Comparison of ENCODE assay signal across 8 mouse cellular contexts in genomic region chr10:7664027-7664526, GRCm38 (mm10). TPM values are rescaled to one million over a fixed set of nuclear protein-coding genes. Genes with fewer than 3 reads are reported as not detected.
DNase-seq lines count a peak whose midpoint lies in the region; ATAC-seq and TF ChIP-seq lines count a peak whose summit lies in the region.

No protein-coding gene starts in this region.

- H3K27ac ChIP-seq in kidney, postnatal 0 days = peak overlapping the region; percentile 97
- no peak overlapping the region for H3K27ac ChIP-seq in embryonic facial prominence, embryonic 11.5 days (replicated peaks; ENCODE audit: low read depth, low read length)
- H3K27ac ChIP-seq in intestine, postnatal 0 days (ENCODE audit: low read depth, low read length) = peak overlapping the region; percentile 94; the same call in 1 of the 2 replicates
- peak overlapping the region; percentile 92 for H3K27ac ChIP-seq in neural tube, embryonic 14.5 days (ENCODE audit: low read depth, low read length)

- peak overlapping the region; percentile 74 for H3K4me3 ChIP-seq in kidney, postnatal 0 days (replicated peaks; ENCODE audit: low read depth, low read length)
- peak overlapping the region; percentile 82 for H3K4me3 ChIP-seq in embryonic facial prominence, embryonic 11.5 days (ENCODE audit: low read depth, low read length)
- H3K4me3 ChIP-seq in intestine, postnatal 0 days (ENCODE audit: low read depth, low read length) = peak overlapping the region; percentile 83
- H3K4me3 ChIP-seq in neural tube, embryonic 14.5 days (ENCODE audit: low read depth, low read length) = peak overlapping the region; percentile 94

- H3K27me3 ChIP-seq in kidney, postnatal 0 days (ENCODE audit: insufficient read depth, low read length) = no peaks in the 10 kb centered on the region
- no peaks in the 10 kb centered on the region for H3K27me3 ChIP-seq in embryonic facial prominence, embryonic 11.5 days (ENCODE audit: control insufficient read depth, insufficient read depth, low read length)
- H3K27me3 ChIP-seq in intestine, postnatal 0 days (replicated peaks; ENCODE audit: control insufficient read depth, insufficient read depth, low read length) = no peaks in the 10 kb centered on the region
- no peaks in the 10 kb centered on the region for H3K27me3 ChIP-seq in neural tube, embryonic 14.5 days (ENCODE audit: control insufficient read depth, insufficient read depth, low read length)

- no peaks in the 10 kb centered on the region for H3K36me3 ChIP-seq in kidney, postnatal 0 days (ENCODE audit: insufficient read depth, low read length)
- H3K36me3 ChIP-seq in embryonic facial prominence, embryonic 11.5 days (replicated peaks; ENCODE audit: control insufficient read depth, insufficient read depth, low read depth, low read length) = no peaks in the 10 kb centered on the region
- H3K36me3 ChIP-seq in intestine, postnatal 0 days (ENCODE audit: control insufficient read depth, insufficient read depth) = no peaks in the 10 kb centered on the region
- no peaks in the 10 kb centered on the region for H3K36me3 ChIP-seq in neural tube, embryonic 14.5 days (ENCODE audit: control insufficient read depth, insufficient read depth, low read length)

- H3K9ac ChIP-seq in kidney, postnatal 0 days (ENCODE audit: low read depth, low read length) = peak overlapping the region; percentile 91; the same call in 1 of the 2 replicates
- peak overlapping the region; percentile 89 for H3K9ac ChIP-seq in embryonic facial prominence, embryonic 11.5 days (replicated peaks; ENCODE audit: low read length)
- peak overlapping the region; percentile 67; the same call in 1 of the 2 replicates for H3K9ac ChIP-seq in intestine, postnatal 0 days (ENCODE audit: low read depth, low read length)
- H3K9ac ChIP-seq in neural tube, embryonic 14.5 days (replicated peaks; ENCODE audit: low read depth, low read length) = peak overlapping the region; percentile 84; the same call in 1 of the 2 replicates

- no peak for ATAC-seq in kidney, postnatal 0 days (replicated peaks; ENCODE audit: low FRiP score, low read depth)
- no peak for ATAC-seq in embryonic facial prominence, embryonic 11.5 days (replicated peaks; ENCODE audit: insufficient number of reproducible peaks, low FRiP score, low TSS enrichment, low read depth)
- ATAC-seq in intestine, postnatal 0 days = no peak
- no peak for ATAC-seq in neural tube, embryonic 14.5 days (ENCODE audit: low read depth)

- peak overlapping the region; percentile 90 for H3K4me2 ChIP-seq in kidney, postnatal 0 days (ENCODE audit: low read length)
- H3K4me2 ChIP-seq in embryonic facial prominence, embryonic 11.5 days (ENCODE audit: low read depth, low read length) = peak overlapping the region; percentile 80
- peak overlapping the region; percentile 78 for H3K4me2 ChIP-seq in intestine, postnatal 0 days (replicated peaks; ENCODE audit: low read depth)
- H3K4me2 ChIP-seq in neural tube, embryonic 14.5 days (ENCODE audit: low read depth, low read length) = peak overlapping the region; percentile 88

- DNase-seq in kidney, postnatal 0 days (ENCODE audit: low spot score) = no peak
- DNase-seq in kidney, postnatal 14 days = no peak
- no peak for DNase-seq in embryonic facial prominence, embryonic 11.5 days (ENCODE audit: low spot score)
- no peak for DNase-seq in cerebellum, adult 11 months
- no peak for DNase-seq in retina, embryonic 14.5 days (ENCODE audit: low spot score)
- no peak for DNase-seq in adrenal gland, adult 2 months

- 55% methylated on average over 6 of the region's 6 CpGs for WGBS in kidney, postnatal 0 days
- WGBS in embryonic facial prominence, embryonic 11.5 days = 68% methylated on average over 6 of the region's 6 CpGs
- 47% methylated on average over 6 of the region's 6 CpGs for WGBS in intestine, postnatal 0 days
- 73% methylated on average over 6 of the region's 6 CpGs for WGBS in neural tube, embryonic 14.5 days

- peaks cover 5% of the 10 kb centered on the region; the same call in 1 of the 2 replicates for H3K4me1 ChIP-seq in kidney, postnatal 0 days (replicated peaks; ENCODE audit: insufficient read depth, low read length)
- H3K4me1 ChIP-seq in embryonic facial prominence, embryonic 11.5 days (ENCODE audit: control insufficient read depth, insufficient read depth, low read length) = no peaks in the 10 kb centered on the region
- no peaks in the 10 kb centered on the region; the same call in none of the 2 replicates for H3K4me1 ChIP-seq in intestine, postnatal 0 days (replicated peaks; ENCODE audit: control insufficient read depth, insufficient read depth, low read length)
- peaks cover 15% of the 10 kb centered on the region for H3K4me1 ChIP-seq in neural tube, embryonic 14.5 days (ENCODE audit: control insufficient read depth, insufficient read depth, low read length)

- H3K9me3 ChIP-seq in kidney, postnatal 0 days (replicated peaks; ENCODE audit: low read length) = no peaks in the 10 kb centered on the region
- H3K9me3 ChIP-seq in embryonic facial prominence, embryonic 11.5 days (replicated peaks; ENCODE audit: control insufficient read depth, low read length) = no peaks in the 10 kb centered on the region
- H3K9me3 ChIP-seq in intestine, postnatal 0 days (ENCODE audit: control insufficient read depth) = no peaks in the 10 kb centered on the region
- H3K9me3 ChIP-seq in neural tube, embryonic 14.5 days (ENCODE audit: control insufficient read depth, low read length) = no peaks in the 10 kb centered on the region

- TF ChIP-seq CTCF in kidney, postnatal 0 days (IDR thresholded peaks at IDR 0.05; ENCODE audit: low read depth) = no peak
- TF ChIP-seq CTCF in intestine, postnatal 0 days (IDR thresholded peaks at IDR 0.05; ENCODE audit: low read depth) = no peak

RNA-seq across cellular contexts. Expression of gene Nup43, which starts 3.2 kb away (rescaled TPM):
- polyA plus RNA-seq in kidney, postnatal 0 days (2015; fragmentation: Nextera tagmentation; extraction: Ambion mirVana) = 32.7 and 36.1 TPM in 2 replicates
- polyA plus RNA-seq in embryonic facial prominence, embryonic 11.5 days (2014; fragmentation: Nextera tagmentation; extraction: Ambion mirVana) = 73.5 and 84.4 TPM in 2 replicates
- polyA plus RNA-seq in intestine, postnatal 0 days (2015; fragmentation: Nextera tagmentation; extraction: Ambion mirVana) = 11.4 and 14.2 TPM in 2 replicates
- 26.7 and 28.0 TPM in 2 replicates for polyA plus RNA-seq in neural tube, embryonic 14.5 days (2014; fragmentation: Nextera tagmentation; extraction: Ambion mirVana)
- total RNA-seq in adrenal gland, adult 2 months (2021) = 10 to 100 TPM; 10.5 to 10.8 TPM
- polyA plus RNA-seq in adrenal gland, adult 2 months (2012; rRNA removed) = 1.2 and 2.7 TPM in 2 replicates

RNA-seq across cellular contexts. Expression of gene Pcmt1, which starts 16.9 kb away (rescaled TPM):
- 94.2 and 106 TPM in 2 replicates for polyA plus RNA-seq in kidney, postnatal 0 days (2015; fragmentation: Nextera tagmentation; extraction: Ambion mirVana)
- polyA plus RNA-seq in embryonic facial prominence, embryonic 11.5 days (2014; fragmentation: Nextera tagmentation; extraction: Ambion mirVana) = 131 and 139 TPM in 2 replicates
- polyA plus RNA-seq in intestine, postnatal 0 days (2015; fragmentation: Nextera tagmentation; extraction: Ambion mirVana) = 80.9 and 82.5 TPM in 2 replicates
- 176 and 185 TPM in 2 replicates for polyA plus RNA-seq in neural tube, embryonic 14.5 days (2014; fragmentation: Nextera tagmentation; extraction: Ambion mirVana)
- 10 to 100 TPM; 67.1 to 80.0 TPM for total RNA-seq in adrenal gland, adult 2 months (2021)
- 29.2 and 33.3 TPM in 2 replicates for polyA plus RNA-seq in adrenal gland, adult 2 months (2012; rRNA removed)

RNA-seq across cellular contexts. Expression of gene Lats1, which starts 16.9 kb away (rescaled TPM):
- polyA plus RNA-seq in kidney, postnatal 0 days (2015; fragmentation: Nextera tagmentation; extraction: Ambion mirVana) = 7.3 TPM in 2 replicates
- 9.6 and 11.4 TPM in 2 replicates for polyA plus RNA-seq in embryonic facial prominence, embryonic 11.5 days (2014; fragmentation: Nextera tagmentation; extraction: Ambion mirVana)
- 5.5 and 6.6 TPM in 2 replicates for polyA plus RNA-seq in intestine, postnatal 0 days (2015; fragmentation: Nextera tagmentation; extraction: Ambion mirVana)
- polyA plus RNA-seq in neural tube, embryonic 14.5 days (2014; fragmentation: Nextera tagmentation; extraction: Ambion mirVana) = 17.5 and 19.5 TPM in 2 replicates
- total RNA-seq in adrenal gland, adult 2 months (2021) = 10 to 100 TPM; 43.0 to 63.3 TPM
- polyA plus RNA-seq in adrenal gland, adult 2 months (2012; rRNA removed) = 7.8 and 9.4 TPM in 2 replicates
